Mouse (Mus musculus) heart, postnatal 25 days (tissue): ENCODE results near the gene Aox3. TPM values are rescaled to one million over a fixed set of nuclear protein-coding genes. Genes with fewer than 3 reads are reported as not detected.

Experiments used
- DNase-seq: peaks from one replicate; pipeline ENCODE4 v3.0.0; 2022; ENCODE audit warnings: low spot score
- intact Hi-C: fragments of 180-260 bp; cut with DNase I; formaldehyde crosslinking; loops from one replicate; pipeline ENCODE4 v1.15.1; 2025
- total RNA-seq, 2 experiments: library from RNA; stranded (reverse); gene quantifications; 2 replicates each; pipeline ENCODE4 v1.2.3; 2021

Gene Aox3
- total RNA-seq, 2 experiments from 2014 or later, result 0.70 to 0.73 TPM

DNA sequence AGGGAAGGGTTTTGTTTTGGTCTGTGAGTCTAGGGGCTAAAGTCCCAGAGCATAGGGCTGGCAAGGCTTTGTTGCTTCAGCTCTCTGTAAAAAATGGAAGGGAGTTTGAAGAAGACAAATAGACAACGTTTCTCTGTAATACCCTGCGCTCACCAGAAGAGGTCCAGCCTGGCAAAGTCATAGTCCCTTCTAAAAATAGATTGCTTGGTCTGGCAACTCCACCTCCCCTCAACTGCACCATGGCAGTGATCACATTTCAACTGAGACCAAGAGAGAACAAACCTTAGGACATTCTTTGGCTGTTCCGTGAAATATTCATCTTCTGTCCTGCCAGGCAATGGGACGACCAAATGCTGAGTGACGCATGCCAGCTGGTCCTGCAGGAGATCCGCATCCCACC lies 127.4 kb downstream of the Aox3 start:
- DNase-seq, result no peak
- intact Hi-C loops, result no loop called here

GRCm38 (mm10) chr1:58244487-58244886 lies 131.6 kb downstream of the Aox3 start:
- intact Hi-C loops, result no loop called here
- no peak for DNase-seq

GRCm38 (mm10) chr1:58248518-58248917 lies 135.6 kb downstream of the Aox3 start:
- no peak for DNase-seq
- intact Hi-C loops, result no loop called here

Other genes with a start within 250 kb of the Aox3 start
- 1 to 10 TPM; 3.4 to 3.6 TPM for gene Sgo2a, start 117.2 kb upstream of the Aox3 start, total RNA-seq
- gene Kctd18, start 94.2 kb upstream of the Aox3 start, total RNA-seq, result 1 to 10 TPM; 6.5 to 8.6 TPM
- 1 to 10 TPM; 6.3 to 6.5 TPM for gene Aox1, start 83.2 kb upstream of the Aox3 start, total RNA-seq
- not detected for gene Aox4, start 97.3 kb downstream of the Aox3 start, total RNA-seq
- gene Aox2, start 165.2 kb downstream of the Aox3 start, total RNA-seq, result not detected